Mouse (Mus musculus) E14TG2a.4 (cell line): Measurements from ENCODE around the gene Cyp2s1.

ENCODE experiments used
- CTCF ChIP-seq: conservative IDR thresholded peaks from 2 replicates; pipeline ENCODE4 v1.5.1; 2014; ENCODE audit warnings: low read length
- NANOG ChIP-seq: IDR thresholded peaks from 2 replicates; pipeline ENCODE4 v1.6.1; 2014; ENCODE audit warnings: borderline replicate concordance, low read length, mixed read lengths
- POU5F1 ChIP-seq: IDR thresholded peaks from 2 replicates; pipeline ENCODE4 v1.6.1; 2014; ENCODE audit warnings: low read length, borderline replicate concordance

- TF ChIP-seq CTCF (no peak), POU5F1 (no peak), NANOG (no peak)
Observed at GRCm38 (mm10) chr7:25763678-25764077, 53.0 kb downstream of the Cyp2s1 start.
